Mouse (Mus musculus) embryonic fibroblast, embryonic 13.5 days (primary cell): ENCODE measurements around the gene Senp5. TPM values are rescaled to one million over a fixed set of nuclear protein-coding genes. Genes with fewer than 3 reads are reported as not detected.

Experiments
- H3K27ac ChIP-seq: 2 replicates; pipeline ENCODE4 v1.5.1; 2012; ENCODE audit warnings: low read length, control low read depth, inconsistent platforms; ENCODE audit not compliant: insufficient read depth
- H3K4me1 ChIP-seq: 2 replicates; pipeline ENCODE4 v1.6.1; 2011; ENCODE audit warnings: low read length; ENCODE audit not compliant: control insufficient read depth, insufficient read depth
- H3K4me3 ChIP-seq: 2 replicates; pipeline ENCODE4 v1.5.1; 2011; ENCODE audit warnings: mild to moderate bottlenecking, control low read depth, low read length; ENCODE audit not compliant: insufficient read depth
- CTCF ChIP-seq: IDR thresholded peaks from 2 replicates; pipeline ENCODE4 v1.5.1; 2011; ENCODE audit warnings: mild to moderate bottlenecking, control low read depth, low read length, moderate library complexity, borderline replicate concordance; ENCODE audit not compliant: insufficient read depth
- POLR2A ChIP-seq: IDR thresholded peaks from 2 replicates; pipeline ENCODE4 v1.6.1; 2011; ENCODE audit warnings: low read depth, mild to moderate bottlenecking, control low read depth, low read length, moderate library complexity
- polyA plus RNA-seq: library from polyadenylated mRNA; stranded (reverse); fragments of >200 nt; gene quantifications from 2 replicates; pipeline ENCODE4 v1.2.4, GENCODE M21; 2011; ENCODE audit warnings: low read depth; ENCODE audit not compliant: missing spikeins, insufficient read length

Senp5 gene
- polyA plus RNA-seq, 1 experiment: 54.9 TPM

DNA sequence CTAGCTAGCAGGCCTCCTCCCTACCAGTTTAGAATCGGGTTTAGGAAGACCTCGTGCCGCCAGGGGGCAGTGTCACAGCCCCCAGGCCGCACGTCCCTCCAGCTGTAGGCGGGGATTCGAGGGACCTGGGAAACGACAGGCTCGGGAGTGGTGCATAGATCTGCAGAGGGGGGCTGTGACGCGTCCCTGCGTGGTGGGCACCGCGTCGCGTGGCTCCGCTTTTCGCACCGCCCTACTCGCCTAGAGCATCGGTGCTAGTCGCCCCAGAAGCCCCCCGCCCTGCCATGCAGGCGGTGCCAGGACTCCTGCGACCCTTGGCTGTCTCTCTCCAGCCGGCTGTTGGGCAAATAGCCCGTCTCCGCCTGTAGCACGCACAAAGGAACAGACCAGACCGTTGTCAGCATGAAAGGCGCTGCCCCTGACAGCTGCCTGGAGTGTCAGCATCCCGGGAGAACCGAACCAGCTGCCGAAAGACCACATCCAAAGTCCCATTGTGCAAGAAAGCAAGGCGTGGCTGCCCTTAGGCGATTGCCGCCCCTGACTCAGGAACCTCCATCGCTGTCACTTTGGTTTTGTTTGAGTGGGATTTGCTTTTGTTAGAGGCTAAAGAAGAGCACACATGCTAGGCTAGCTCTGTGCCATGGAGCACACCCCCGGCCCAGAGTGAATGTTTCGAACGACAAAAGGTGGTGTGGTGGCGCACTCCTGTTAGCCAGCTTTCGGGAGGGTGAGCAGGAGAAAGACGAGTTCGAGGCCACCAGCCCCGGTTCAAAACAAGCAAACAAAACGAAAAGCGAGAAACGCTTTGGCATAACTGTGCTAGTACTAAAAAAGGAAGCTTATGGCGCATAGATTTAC is 70.0 kb downstream of the Senp5 start:
- TF ChIP-seq POLR2A (peak; percentile 50), CTCF (peak; percentile 74)
- peak overlapping the region; percentile 43 for H3K4me3 ChIP-seq
- H3K4me1 ChIP-seq: peaks cover 4% of the 10 kb centered on the region; the same call in 1 of the 2 replicates
- H3K27ac ChIP-seq: no peak overlapping the region

DNA sequence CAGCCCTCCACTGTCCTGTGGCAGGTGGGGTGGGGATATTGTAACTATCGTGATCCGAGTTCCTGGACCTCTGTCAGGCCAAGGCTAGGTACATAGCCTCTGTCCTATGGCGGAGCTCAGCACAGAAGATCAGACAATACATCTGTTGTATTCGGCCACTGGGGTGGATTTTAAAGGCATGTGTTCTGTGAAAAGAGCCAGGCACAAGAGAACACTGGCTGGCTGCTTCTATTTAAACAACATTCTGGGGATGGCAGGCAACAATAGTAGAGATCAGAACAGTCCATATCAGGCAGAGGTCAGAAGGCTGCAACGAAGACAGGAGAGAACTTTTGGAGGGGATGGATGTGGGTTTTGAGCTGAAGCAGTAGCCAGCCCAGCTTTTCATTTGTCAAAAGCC is 70.8 kb downstream of the Senp5 start:
- Histone ChIP-seq H3K4me1 (peaks cover 4% of the 10 kb centered on the region; the same call in 1 of the 2 replicates), H3K27ac (no peak overlapping the region), H3K4me3 (no peak overlapping the region)
- TF ChIP-seq CTCF (no peak), POLR2A (no peak)

DNA sequence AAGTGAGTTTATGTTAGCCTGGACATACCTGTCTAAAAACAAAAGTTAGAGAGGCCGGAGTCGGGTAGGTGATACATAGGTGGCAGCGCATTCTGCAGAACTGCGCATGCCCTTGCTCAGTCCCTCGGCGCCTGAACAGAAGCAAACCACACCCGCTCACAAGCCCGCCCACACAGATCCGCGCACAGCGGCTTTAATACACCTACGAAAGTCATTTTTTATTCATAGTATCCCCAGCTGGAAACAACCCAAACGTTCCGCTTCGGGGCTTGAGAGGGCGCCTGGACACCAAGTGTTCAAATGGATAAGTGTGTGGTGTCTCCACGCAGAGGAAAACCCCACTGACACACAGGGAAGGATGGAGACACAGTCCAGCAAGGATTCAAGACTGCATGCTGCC is 71.8 kb downstream of the Senp5 start:
- no peak overlapping the region for H3K27ac ChIP-seq
- TF ChIP-seq POLR2A: no peak
- no peak for TF ChIP-seq CTCF
- H3K4me3 ChIP-seq: no peak overlapping the region

DNA sequence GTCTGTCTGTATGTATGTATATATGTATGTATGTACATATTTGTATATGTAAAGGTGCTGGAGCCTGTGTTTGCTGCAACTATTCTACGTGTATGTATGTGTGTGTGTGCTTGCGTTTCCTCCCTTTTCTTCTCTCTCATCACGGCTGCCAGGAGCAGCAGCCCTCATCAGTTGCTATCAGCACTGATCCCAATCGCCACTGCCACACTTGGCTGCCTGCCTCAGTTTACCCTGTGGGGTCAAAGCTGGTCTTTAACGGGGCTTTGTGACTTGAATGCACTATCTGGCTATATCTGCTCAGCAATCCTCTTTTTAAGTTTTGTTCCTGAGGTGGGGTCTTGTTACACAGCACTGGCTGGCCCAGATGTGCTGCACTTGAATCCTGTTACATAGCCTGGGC is 75.7 kb downstream of the Senp5 start:
- Histone ChIP-seq H3K4me3 (no peak overlapping the region), H3K27ac (no peak overlapping the region), H3K4me1 (no peaks in the 10 kb centered on the region)
- TF ChIP-seq POLR2A (no peak), CTCF (no peak)

More for the DNA sequence above, 71.8 kb downstream of the Senp5 start:
- H3K4me1 ChIP-seq: peaks cover 4% of the 10 kb centered on the region; the same call in 1 of the 2 replicates

DNA sequence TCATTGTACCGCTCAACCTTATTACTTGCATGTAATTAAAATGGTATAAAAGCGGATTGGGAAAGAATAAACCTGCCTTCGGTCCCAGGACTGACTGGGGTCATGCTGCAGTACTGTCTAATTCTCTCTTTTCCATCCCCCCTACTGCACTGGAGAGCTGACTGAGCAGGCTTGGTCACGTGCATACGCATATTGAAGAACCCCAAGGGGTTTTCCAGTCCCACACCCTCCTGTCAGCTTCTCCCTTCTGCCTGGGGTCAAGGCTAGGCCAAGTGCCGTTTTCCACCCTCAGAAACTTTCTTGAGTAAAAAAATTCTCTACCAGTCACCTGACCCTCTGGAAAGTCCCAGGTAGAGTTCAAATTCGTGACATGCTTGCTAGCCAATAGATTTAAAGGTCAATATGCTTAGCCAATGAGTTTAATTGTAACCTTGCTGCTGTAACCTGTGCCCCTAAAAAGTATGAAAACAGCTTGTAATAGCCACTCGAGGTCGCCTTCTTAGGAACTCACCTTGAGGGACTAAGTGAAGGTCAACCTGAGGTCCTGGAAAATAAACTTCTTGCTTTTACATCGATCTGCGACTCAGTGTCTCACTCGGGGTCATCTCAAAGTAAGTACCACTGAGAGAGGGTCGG is 76.4 kb downstream of the Senp5 start:
- Histone ChIP-seq H3K27ac (no peak overlapping the region), H3K4me3 (no peak overlapping the region), H3K4me1 (no peaks in the 10 kb centered on the region)
- TF ChIP-seq CTCF (no peak), POLR2A (no peak)

DNA sequence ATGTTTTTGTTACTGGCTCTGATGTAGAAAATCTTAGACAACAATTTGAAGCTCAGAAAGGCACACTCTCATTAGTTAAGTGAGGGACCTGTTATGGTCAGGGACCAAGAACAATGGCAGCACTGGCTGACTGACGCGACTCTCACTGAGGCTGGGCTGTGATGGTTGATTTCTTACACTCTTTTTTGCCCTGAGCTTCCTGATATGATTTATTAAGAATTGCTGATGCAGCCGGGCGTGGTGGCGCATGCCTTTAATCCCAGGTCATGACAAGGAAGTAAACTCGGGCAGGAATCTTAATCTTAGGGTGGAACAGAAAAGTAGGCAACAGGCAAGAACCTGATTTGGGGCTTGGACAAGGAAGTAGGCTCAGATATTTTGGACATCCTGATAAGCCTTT is 77.0 kb downstream of the Senp5 start:
- Histone ChIP-seq H3K4me3 (no peak overlapping the region), H3K27ac (no peak overlapping the region), H3K4me1 (no peaks in the 10 kb centered on the region)
- no peak for TF ChIP-seq POLR2A
- TF ChIP-seq CTCF: no peak

DNA sequence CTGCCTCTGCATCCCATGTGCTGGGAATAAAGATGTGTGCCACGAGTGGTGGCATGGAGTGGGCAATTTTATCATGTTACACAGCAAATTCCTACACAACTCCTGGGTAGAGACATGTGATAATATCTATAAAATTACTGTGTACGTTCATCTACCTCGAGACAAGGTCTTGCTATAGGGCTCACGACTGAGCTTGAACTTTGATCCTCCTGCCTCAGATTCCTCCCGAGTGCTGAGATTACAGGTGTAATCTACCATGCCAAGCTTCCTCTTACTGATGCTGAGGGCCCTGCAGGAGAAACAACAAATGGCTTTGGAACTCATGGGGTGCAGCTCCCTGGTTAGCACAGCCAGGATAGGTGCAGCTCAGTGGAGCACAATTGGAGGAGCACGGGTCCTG is 78.7 kb downstream of the Senp5 start:
- Histone ChIP-seq H3K4me1 (no peaks in the 10 kb centered on the region), H3K27ac (no peak overlapping the region), H3K4me3 (no peak overlapping the region)
- TF ChIP-seq POLR2A (no peak), CTCF (no peak)

DNA sequence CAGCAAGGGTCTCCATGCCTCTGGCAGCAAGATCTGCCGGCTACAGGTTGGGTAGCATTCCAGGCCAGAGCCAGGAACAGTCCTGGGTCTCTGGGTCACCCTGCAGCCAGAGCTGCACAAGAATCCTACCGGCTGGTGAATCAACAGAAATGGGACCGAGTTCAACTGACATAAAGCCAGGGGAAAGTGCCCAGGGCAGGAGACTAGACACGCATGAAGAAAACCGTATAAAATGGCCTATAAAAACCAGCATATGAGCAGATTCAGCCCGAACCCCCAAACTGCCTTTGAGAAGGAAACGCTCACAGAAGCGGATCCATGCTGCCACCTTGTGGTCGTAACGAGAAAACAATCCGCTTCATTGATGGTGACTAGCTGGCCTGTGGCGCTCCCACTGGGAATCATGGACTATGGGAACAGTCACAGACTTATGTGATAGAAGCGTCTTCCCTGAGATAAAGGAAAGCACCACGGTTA is 84.8 kb downstream of the Senp5 start:
- Histone ChIP-seq H3K4me3 (no peak overlapping the region), H3K27ac (no peak overlapping the region)

DNA sequence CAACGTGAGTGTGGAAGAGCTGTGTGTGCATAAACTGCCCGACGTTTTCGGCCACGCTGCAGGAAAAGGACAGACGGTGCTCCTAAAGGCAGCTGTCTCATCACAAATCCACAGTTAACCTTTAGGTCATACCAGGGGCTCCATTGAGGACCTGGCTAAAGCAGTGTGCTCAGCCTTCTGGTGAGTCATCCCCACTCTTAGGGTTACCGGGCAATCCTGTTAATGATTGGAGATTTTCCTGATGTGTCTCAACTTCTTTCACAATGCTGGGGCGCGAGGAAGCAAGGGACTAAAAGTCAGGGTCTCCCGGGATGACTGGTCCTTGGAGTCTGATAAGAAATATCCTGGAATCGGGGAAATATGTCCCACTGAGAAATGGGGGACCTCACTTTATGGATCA is 85.3 kb downstream of the Senp5 start:
- no peak overlapping the region for H3K4me3 ChIP-seq
- H3K4me1 ChIP-seq: no peaks in the 10 kb centered on the region
- TF ChIP-seq CTCF (no peak), POLR2A (no peak)
- H3K27ac ChIP-seq: no peak overlapping the region

More for the DNA sequence above, 84.8 kb downstream of the Senp5 start:
- H3K4me1 ChIP-seq: no peaks in the 10 kb centered on the region
- TF ChIP-seq CTCF: peak; percentile 79
- no peak for TF ChIP-seq POLR2A
